Mouse (Mus musculus) thymus, postnatal 0 days (tissue): ENCODE measurements around the gene Gm49416. TPM values are rescaled to one million over a fixed set of nuclear protein-coding genes. Genes with fewer than 3 reads are reported as not detected.
A peak's percentile ranks its signal among the peaks of the same experiment; 100 is the strongest.
"Not testable (repeated sequence)": the region's sequence is repeated elsewhere in the genome, so short reads cannot be mapped to it uniquely, and the experiment has no call there.

Experiments used
- DNase-seq: peaks from one replicate; pipeline ENCODE4 v3.0.0-alpha.2; 2015; ENCODE audit warnings: low spot score
- polyA plus RNA-seq: library from polyadenylated mRNA; unstranded; fragments of >200 nt; fragmentation: Nextera tagmentation; extraction: Ambion mirVana; gene quantifications from 2 replicates; pipeline ENCODE4 v1.2.1, GENCODE M21; 2015

The Gm49416 gene
- polyA plus RNA-seq, 1 experiment from 2014 or later = not detected

DNA sequence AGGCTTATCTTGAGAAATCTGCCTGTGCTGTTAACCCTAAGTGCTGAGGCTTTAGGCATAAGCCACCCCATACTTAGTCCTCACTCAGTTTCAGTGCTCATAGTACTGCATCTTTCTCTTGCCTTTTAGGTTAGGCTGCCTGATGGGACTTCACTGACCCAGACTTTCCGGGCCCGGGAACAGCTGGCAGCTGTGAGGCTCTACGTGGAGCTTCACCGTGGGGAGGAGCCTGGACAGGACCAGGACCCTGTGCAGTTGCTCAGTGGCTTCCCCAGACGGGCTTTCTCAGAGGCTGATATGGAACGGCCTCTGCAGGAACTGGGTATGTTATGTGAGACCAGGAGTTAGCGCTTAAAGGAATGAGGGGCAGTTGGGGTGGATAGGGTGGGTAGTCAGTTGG lies 13.7 kb upstream of the Gm49416 start:
- DNase-seq = no peak

DNA sequence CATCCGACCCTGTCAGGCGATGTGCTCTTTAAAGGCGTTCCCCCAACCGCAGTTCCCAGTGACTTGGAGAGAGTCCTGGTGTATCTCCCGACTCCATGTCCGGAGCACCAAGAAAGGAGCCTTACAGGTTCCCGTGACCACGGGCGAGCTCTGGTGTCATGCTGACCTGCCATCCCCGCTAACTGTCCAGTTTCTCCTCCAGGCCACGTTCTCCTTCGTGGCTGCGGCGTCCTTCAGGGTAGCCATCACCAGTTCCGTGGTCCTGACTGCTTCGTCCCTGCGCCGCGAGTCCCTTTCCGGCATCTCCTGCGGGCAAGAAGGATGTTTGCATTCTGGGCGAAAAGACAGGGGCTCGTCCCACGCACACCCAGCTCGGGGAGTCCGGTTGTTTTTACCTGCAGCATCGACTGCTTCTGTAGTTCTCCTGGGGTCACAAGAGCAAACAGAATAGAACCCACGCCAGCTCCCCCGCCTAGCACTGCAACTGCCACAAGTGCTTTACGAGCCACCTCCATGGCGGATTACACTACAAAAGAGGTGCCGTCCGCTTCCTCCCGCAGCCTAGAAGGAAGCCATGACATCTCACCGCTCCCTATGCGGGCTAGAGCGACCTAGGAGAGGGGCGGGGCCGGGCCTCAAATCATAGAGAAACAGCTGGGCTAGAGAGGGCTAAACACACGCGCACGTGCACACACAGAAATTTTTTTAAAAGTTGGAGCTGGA lies 8.3 kb upstream of the Gm49416 start, which contains the start of gene Uqcc3:
Gene Uqcc3 (minus strand): TSS at position 613 of the 723 bp plus-strand sequence.
- peak; percentile 92 for DNase-seq

DNA sequence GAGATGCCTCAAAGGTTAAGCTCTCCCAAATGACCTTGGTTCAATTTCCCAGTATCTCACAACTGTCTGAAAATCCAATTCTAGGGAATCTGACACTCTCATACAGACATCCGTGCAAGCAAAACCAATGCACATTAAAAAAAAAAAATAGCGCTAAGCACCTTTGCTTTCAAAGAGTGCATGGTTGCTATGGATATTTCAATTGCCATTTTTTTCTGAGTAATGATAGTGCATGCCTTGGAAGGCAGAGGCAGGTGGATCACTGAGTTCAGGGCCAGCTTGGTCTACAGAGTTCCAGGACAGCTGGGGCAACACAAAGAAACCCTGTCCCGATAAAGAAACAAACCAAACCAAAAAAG lies 7.7 kb upstream of the Gm49416 start:
- no peak for DNase-seq

DNA sequence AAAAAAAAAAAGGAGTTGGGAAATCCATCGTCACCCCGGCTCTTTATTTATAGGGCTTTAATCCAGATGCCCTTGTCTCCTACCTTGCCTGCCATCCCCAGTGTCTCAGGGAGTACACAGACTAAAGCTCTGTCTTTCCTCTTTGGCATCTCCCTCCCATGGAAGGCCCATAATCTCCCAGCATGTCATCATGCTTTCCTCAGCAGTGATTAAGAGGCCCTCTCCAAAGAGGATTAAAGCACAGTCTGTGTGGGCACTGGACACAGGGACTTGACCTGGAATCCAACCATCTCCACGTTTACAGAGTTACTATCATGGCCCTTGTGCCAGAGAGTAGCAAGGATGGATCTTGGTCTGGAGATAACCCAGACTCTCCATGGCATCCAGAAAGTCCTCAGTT lies 5.1 kb upstream of the Gm49416 start, which contains the start of the genes Lbhd1 and Gm49403:
Gene Lbhd1 (plus strand): TSS at position 117 of the 400 bp plus-strand sequence.
Gene Gm49403 (plus strand): TSS at position 315 of the 400 bp plus-strand sequence.
- no peak for DNase-seq

DNA sequence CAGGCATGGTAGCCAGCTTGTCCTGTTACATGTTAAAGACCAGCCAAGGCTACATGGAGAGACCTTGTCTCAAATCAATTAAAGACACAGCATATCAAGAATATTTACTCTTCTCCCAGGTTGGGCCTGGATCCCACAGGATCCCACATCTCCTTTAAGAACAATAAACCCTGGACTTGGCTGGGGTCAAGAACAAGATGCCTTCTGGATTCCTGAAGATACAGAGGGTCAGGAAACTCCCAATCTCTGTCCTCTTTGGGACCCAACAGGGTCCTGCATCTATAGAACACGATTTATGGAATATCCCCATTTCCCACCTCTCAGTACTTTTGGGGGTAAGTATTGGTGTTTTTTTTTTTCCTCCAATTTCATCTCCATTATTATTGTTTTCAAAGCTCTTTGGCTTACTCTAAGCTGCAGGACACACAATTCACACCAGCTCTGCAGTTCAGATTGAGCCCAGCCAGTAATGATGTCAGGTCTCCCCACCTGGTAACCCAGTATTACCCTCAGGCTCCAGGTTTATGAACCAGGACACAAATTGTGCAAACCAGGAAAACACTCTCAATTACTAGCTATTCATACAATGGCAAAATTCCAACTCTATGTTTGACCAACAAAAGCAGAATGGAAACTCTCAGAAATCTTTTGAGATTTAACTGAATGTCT lies 1.7 kb upstream of the Gm49416 start:
- no peak for DNase-seq

DNA sequence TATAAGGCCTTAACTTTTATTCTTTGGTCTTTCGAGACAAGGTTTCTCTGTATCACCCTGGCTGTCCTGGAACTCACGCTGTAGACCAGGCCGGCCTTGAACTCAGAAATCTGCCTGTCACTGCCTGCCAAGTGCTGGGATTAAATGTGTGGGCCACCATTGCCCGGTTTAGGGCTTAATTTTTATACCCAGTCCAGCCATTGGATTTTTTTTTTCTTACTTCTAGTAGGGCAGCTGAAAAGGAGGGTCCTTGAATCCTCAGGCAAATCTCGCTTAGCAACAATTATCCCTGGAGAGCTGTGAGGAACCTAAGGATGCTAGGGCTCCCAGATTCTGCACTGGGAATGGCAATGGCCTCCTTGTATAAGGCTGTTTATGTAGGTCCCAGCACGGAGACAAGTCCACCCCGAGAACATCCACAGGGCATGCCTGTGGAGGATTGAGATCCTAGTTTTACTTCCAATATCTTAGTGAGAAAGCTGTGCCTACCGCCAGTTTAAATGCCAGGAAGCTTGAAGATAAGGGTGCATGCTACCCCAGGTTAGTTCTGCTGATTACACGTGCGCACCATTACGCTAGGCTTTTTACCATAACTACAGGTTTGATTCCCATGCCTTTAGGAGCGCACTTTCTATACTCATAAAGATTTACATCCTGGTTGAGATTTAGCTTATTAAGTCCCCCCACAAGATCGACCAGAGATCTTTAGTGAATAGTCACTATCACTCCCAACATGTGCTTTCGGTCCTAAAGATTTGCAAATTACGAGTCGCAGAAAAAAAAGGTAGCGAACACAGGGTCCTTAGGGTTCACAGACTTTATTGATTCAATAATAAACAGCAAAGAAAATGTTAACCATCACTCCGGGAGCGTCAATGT lies 902 bp upstream of the Gm49416 start:
- DNase-seq = no peak

DNA sequence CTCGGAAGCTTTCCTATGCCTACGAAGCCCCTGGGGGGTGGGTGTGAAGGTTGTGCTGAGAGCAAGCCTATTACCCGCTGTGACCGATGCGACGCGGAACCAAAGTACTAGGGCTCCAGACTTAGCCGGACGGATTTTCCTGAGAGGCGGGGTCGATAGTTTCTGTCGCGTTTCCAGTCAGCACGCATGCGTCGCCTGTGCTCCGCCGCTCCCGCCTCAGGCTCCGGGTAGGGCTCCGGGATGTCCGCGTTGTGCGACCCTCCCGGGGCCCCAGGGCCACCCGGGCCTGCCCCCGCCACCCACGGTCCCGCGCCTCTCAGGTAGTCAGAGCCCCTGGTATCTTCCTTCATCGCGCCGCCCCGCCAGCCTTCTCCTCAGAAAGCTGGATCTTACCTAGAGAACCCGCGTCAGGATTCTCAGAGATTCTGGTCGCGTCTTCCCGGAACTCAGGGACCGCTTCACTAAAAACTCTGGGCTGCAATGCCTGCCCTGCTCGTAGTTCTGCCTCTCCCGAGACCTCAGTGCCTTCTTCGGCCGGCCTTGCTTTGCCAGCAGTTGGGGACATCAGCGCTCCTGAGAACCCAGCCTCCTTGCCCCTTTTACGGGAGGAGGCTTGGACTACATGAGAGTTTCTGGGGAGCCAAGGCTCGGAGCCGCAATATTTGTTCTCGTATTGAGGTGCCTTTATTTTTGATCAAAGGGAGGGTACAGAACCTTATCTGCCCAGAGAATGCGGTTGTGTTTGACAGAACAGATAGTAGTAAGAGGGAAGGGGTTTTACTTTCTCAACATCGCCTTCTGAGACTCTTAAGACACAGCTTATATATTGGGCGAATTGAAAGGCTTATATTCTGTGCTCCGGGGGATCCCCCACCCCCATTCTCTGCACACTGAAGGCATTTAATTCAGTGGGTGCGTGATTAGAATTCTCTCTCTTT lies 4.4 kb downstream of the Gm49416 start, which contains the start of gene Ints5:
Gene Ints5 (plus strand): TSS at position 177 of the 938 bp plus-strand sequence.
- peak; percentile 85 for DNase-seq

DNA sequence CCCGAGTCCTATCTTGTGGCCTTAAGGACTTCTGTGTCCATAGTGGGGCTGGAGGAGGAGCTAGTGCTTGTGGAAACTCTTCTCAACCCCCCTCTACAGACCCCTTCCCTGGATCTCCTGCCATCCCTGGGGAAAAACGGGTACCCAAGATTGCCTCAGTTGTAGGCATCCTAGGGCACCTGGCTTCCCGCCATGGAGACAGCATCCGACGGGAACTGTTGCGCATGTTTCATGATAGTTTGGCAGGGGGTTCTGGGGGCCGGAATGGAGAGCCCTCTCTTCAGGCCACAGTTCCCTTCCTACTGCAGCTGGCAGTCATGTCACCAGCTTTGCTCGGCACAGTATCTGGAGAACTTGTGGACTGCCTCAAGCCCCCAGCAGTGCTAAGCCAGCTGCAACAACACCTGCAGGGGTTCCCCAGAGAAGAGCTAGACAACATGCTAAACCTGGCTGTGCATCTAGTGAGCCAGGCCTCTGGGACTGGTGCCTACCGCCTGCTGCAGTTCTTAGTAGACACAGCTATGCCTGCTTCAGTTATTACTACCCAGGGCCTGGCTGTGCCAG lies 6.8 kb downstream of the Gm49416 start:
- DNase-seq = no peak

DNA sequence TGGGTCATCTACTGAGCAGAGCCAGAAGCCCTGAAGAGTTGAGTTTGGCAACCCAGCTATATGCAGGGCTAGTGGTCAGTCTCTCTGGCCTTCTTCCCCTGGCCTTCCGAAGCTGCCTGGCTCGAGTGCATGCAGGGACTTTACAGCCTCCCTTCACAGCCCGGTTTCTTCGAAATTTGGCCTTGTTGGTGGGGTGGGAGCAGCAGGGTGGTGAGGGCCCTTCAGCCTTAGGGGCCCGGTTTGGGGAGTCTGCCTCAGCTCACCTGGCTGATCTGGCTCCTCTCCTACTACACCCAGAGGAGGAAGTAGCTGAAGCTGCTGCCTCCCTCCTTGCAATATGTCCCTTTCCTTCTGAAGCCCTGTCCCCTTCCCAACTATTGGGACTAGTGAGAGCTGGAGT lies 7.5 kb downstream of the Gm49416 start:
- DNase-seq = not testable (repeated sequence)

DNA sequence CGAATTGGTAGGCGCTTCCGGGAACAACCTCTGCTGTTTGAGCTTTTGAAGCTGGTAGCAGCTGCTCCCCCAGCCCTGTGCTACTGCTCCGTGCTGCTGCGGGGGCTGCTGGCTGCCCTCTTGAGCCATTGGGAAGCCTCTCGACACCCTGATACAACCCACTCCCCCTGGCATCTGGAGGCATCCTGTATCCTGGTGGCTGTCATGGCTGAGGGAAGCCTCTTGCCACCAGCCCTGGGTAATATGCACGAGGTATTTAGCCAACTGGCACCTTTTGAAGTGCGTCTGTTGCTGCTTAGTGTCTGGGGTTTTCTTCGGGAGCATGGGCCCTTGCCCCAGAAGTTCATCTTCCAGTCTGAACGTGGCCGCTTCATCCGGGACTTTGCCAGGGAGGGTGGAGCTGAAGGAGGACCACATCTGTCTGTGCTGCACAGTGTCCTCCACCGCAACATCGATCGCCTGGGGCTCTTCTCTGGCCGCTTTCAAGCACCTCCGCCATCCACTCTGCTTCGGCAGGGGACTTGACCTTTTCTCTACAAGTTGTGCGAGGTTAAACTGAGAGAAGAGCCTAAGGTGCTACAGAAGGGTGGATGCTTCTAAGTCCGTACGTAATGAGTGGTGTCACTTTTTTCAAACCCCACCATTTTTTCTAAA lies 8.6 kb downstream of the Gm49416 start:
- DNase-seq = peak; percentile 9

DNA sequence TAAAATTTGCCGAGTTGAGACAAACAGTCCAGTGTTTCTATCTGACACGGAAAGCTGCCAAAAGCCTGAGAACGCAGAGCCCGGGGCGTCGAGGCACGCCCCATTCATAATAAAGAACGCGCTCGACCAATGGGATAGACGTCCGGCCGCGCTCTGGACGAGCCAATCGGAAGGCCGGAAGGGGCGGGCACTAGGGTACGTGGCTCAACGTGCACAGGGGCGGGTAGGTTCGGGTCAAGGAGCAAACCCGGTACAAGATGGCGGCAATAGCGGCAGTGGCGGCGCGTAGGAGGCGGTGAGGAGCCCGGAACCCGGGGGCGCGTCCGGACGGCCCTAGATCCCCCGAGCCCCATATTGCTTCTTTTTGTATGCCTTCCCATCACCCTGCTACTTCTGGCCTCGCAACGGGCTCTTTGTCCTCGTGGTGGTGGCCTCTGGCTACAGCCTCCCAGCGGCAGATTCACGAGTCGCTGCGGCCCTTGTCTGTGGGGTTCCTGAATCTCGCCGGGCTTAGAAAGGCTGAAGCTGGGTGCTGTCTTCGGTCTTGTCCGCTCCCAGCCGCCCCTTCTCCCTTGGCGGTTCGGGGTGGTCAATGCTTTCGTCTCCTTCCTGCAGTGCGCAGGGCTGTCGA lies 9.3 kb downstream of the Gm49416 start, which contains the start of gene Ganab:
Gene Ganab (plus strand): TSS at position 207 of the 631 bp plus-strand sequence.
- peak; percentile 96 for DNase-seq

DNA sequence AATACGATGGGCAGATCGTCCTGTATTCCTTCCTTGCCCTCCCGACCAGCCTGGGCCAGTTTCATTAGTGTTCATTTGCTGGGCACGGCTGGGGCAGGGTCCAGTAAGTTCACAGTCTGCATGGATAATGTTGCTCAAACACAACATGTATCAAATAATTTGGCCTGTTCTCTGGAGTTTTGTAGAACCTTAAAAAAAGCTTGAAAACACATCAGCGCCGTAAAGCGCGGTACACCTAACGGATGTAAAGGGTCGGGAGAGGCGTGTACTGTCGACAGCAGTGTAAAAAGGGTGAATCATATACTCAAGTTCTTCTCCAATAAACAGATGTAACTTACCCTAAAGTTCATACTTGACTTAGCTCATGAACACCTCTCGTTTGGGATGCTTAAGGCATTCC lies 9.8 kb downstream of the Gm49416 start:
- DNase-seq = peak; percentile 27

DNA sequence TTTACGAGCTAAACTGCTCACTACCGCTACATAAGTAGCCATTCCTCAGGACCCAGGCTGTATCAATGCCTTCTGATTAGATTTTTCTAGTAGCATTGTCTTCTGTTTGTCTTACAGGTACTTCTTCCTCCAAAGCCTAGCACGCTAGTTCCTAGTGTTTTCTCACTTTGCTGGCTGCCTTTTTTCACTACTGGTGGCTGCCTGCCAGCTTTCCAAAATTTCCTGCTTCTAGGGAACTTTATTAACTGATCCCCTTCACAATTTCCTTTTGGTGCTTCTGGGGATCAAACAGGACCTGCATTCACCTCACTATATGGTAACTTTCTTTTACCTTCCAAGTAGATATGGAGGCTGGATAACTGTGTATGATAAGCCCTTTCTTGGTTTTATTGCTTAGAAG lies 10.4 kb downstream of the Gm49416 start:
- no peak for DNase-seq

DNA sequence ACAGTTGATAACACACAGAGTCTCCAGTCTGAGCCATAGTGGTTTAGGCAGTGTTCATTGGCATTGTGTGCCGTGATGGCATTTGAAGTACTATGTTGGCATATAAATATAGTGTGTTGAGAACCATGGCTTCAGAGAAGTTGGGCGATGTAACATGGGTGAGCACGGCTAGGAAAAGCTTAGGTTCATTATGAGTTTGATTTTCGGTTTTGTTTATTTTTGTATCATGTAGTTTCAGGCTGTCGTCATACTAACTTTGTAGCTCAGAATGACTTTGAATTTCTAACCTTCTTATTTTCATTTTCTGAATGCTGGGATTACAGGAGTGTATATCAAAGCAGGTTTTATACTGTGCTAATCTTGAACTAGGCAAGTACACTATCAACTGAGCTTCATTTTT lies 14.7 kb downstream of the Gm49416 start:
- DNase-seq = no peak

DNA sequence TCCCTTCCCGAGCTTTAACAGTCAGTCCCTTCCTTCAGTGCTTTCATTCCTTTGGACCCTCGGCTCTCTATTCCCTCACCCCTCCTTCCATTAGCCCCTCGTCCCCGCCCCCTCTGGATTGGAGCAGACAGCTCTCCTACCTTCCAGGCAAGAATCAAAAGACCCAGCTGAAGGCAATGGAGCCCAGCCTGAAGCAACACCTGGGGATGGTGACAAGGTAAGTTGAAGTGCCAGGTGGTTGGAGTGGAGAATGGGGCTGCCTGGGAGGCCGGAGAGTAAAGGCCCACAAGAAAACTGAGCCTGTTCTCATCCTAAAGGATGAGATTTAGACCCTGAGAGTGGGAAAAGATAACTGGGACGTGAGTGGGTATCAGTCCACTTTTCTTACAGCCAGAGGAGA lies 19.8 kb downstream of the Gm49416 start:
- no peak for DNase-seq

DNA sequence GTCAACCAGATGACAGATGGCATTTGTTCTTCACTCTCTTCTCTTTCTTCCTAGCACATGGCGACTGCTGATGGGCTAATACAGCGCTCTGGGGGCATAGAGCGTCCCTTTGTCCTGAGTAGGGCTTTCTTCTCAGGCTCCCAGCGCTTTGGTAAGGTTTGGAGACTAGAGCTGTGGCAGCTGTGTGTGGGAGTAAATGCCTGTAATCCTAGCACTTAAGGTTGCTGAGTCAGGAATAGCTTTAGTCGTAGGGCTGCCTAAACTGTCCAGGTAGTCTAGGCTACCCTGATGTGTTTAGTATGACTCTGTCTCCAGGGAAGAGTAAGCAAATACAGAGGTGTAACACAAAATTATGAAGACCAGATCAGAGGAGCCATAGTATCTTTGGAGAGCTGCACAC lies 23.1 kb downstream of the Gm49416 start:
- DNase-seq = no peak

DNA sequence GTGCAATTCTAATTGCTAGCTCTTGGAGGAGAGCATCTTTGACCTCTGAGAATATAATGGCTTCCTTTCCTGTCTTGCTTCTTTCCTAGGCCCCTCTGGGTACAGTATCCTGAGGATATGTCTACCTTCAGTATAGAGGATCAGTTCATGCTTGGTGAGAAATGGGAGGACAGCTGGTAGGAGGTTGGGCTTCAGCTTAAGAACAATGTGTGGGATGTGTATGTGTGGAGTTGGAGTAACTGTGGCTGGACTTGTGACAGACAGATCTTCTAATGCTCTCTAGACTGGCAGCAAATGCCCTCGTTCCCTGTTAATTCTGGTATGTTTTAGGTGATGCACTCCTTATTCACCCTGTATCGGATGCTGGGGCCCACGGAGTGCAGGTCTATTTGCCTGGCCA lies 25.5 kb downstream of the Gm49416 start:
- no peak for DNase-seq

DNA sequence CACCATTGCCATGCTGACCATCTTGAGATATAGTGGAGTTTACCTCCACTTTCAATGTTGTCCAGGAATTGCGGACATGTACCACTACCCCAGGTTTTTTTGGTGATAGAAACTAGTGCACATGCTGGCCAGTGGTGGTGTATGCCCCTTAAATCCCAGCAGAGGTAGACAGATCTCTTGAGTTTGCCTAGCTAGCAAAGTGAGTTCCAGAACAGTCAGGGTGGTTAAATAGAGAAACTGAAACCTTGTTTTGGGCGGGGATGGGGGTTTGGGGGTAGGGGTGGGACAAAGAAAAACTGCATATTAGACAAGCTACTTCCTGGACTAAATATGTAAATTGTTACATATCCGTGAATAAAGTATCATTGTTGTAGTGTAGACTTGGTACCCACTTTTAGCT lies 30.3 kb downstream of the Gm49416 start:
- DNase-seq = no peak

DNA sequence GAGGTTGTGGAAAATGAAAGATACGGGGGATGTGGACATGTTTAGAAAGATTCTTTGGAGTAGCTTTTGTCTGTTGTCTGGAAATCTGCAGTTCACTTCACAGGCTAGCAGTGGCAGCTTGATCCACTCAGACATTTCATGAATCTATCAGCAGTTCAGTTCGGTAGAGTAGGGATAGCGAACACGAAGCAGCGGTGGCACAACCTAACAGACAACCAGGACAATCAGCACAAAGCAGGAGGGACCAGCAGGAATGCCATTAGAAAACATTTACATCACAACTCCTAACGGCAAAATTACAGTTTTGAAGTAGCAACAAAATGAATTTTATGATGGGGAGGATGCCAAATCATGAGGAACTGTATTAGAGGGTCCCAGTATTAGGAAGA lies 31.0 kb downstream of the Gm49416 start:
- no peak for DNase-seq
